Mouse (Mus musculus) CH12.LX (cell line): ENCODE data around the gene Esyt3. TPM values are rescaled to one million over a fixed set of nuclear protein-coding genes. Genes with fewer than 3 reads are reported as not detected.
A peak's percentile ranks its signal among the peaks of the same experiment; 100 is the strongest.

Experiments used
- DNase-seq: peaks from one replicate; pipeline ENCODE4 v3.0.0-alpha.2; 2013; ENCODE audit errors: extremely low read depth
- H3K27ac ChIP-seq: 2 replicates; pipeline ENCODE4 v1.5.1; 2012; ENCODE audit warnings: low read depth, mild to moderate bottlenecking, control low read depth, moderate library complexity; ENCODE audit not compliant: insufficient read depth
- H3K27me3 ChIP-seq: replicated peaks from 2 replicates; pipeline ENCODE3; 2012; ENCODE audit warnings: inconsistent platforms
- H3K36me3 ChIP-seq, 2 experiments: replicated peaks in 1 of 2; 2 replicates each; pipeline versions ENCODE3 to v1.6.1; 2012; ENCODE audit warnings: inconsistent platforms in 1 of 2, low read length in 1 of 2, mild to moderate bottlenecking in 1 of 2, mixed read lengths in 1 of 2, moderate library complexity in 1 of 2; ENCODE audit not compliant: control insufficient read depth in 1 of 2, insufficient read depth in 1 of 2
- H3K4me1 ChIP-seq, 2 experiments: 2 replicates each; pipeline ENCODE4 v1.6.1; 2012; ENCODE audit warnings: inconsistent platforms in 1 of 2, moderate library complexity in 1 of 2; ENCODE audit not compliant: insufficient read depth in 2 of 2, control insufficient read depth in 1 of 2
- H3K4me2 ChIP-seq: 2 replicates; pipeline ENCODE4 v1.6.1; 2012; ENCODE audit warnings: low read depth, mild to moderate bottlenecking, control low read depth; ENCODE audit not compliant: poor library complexity, insufficient read depth, severe bottlenecking
- H3K4me3 ChIP-seq, 3 experiments: fragments of 150-350 bp in 1 of 3; sonication (generic) in 1 of 3; replicated peaks in 1 of 3; 2 replicates each; pipeline versions ENCODE3 to v1.5.1; 2011 to 2012; ENCODE audit warnings: low read depth in 2 of 3, low read length in 2 of 3, mild to moderate bottlenecking in 2 of 3, moderate library complexity in 2 of 3, control low read depth in 1 of 3, improper control_type of control experiment in 1 of 3, inconsistent platforms in 1 of 3, mixed read lengths in 1 of 3; ENCODE audit not compliant: poor library complexity in 1 of 3
- H3K79me2 ChIP-seq: replicated peaks from 2 replicates; pipeline ENCODE4 v1.6.1; 2012; ENCODE audit warnings: mild to moderate bottlenecking, moderate library complexity; ENCODE audit not compliant: control insufficient read depth, poor library complexity, insufficient read depth, severe bottlenecking; ENCODE audit errors: extremely low read depth
- H3K9ac ChIP-seq: 2 replicates; pipeline ENCODE4 v1.6.1; 2012; ENCODE audit warnings: low read depth, mild to moderate bottlenecking, control low read depth, moderate library complexity; ENCODE audit not compliant: insufficient read depth
- H3K9me3 ChIP-seq: replicated peaks from 2 replicates; pipeline ENCODE3; 2012; ENCODE audit warnings: low read length, inconsistent platforms, mixed read lengths
- BHLHE40 ChIP-seq: IDR thresholded peaks from 2 replicates; pipeline ENCODE4 v1.6.1; 2011; ENCODE audit warnings: mild to moderate bottlenecking, low read depth, low read length, improper control_type of control experiment
- CHD1 ChIP-seq: IDR thresholded peaks from 2 replicates; pipeline ENCODE4 v1.6.1; 2012; ENCODE audit warnings: low read depth, low read length, improper control_type of control experiment, inconsistent platforms
- CHD2 ChIP-seq: IDR thresholded peaks from 2 replicates; pipeline ENCODE4 v1.6.1; 2011; ENCODE audit warnings: low read length, improper control_type of control experiment
- CTCF ChIP-seq, 2 experiments: IDR thresholded peaks in 1 of 2; conservative IDR thresholded peaks in 1 of 2; 2 replicates each; pipeline ENCODE4 v1.5.1; 2011 to 2012; ENCODE audit warnings: low read depth in 2 of 2, low read length in 2 of 2, improper control_type of control experiment in 1 of 2, inconsistent platforms in 1 of 2, mild to moderate bottlenecking in 1 of 2, moderate library complexity in 1 of 2
- E2F4 ChIP-seq: IDR thresholded peaks from 2 replicates; pipeline ENCODE4 v1.6.1; 2011; ENCODE audit warnings: low read depth, low read length, improper control_type of control experiment; ENCODE audit not compliant: insufficient replicate concordance
- ELF1 ChIP-seq: IDR thresholded peaks from 2 replicates; pipeline ENCODE4 v1.6.1; 2014; ENCODE audit warnings: low read depth, mild to moderate bottlenecking, inconsistent platforms, low read length, improper control_type of control experiment
- EP300 ChIP-seq: IDR thresholded peaks from 2 replicates; pipeline ENCODE4 v1.6.1; 2011; ENCODE audit warnings: low read length, improper control_type of control experiment
- ETS1 ChIP-seq: conservative IDR thresholded peaks from 2 replicates; pipeline ENCODE4 v1.6.1; 2012; ENCODE audit warnings: low read depth, mild to moderate bottlenecking, inconsistent platforms, low read length, improper control_type of control experiment, moderate library complexity
- GABPA ChIP-seq: IDR thresholded peaks from 2 replicates; pipeline ENCODE4 v1.6.1; 2012; ENCODE audit warnings: low read depth, low read length, improper control_type of control experiment, inconsistent platforms; ENCODE audit not compliant: insufficient replicate concordance
- HCFC1 ChIP-seq: IDR thresholded peaks from 2 replicates; pipeline ENCODE4 v1.6.1; 2012; ENCODE audit warnings: low read depth, mild to moderate bottlenecking, inconsistent platforms, low read length, improper control_type of control experiment
- IRF4 ChIP-seq: IDR thresholded peaks from 2 replicates; pipeline ENCODE4 v1.6.1; 2014; ENCODE audit warnings: low read depth, mild to moderate bottlenecking, inconsistent platforms, low read length, improper control_type of control experiment
- JUN ChIP-seq: IDR thresholded peaks from 2 replicates; pipeline ENCODE4 v1.6.1; 2011; ENCODE audit warnings: low read depth, mild to moderate bottlenecking, low read length, improper control_type of control experiment, moderate library complexity; ENCODE audit not compliant: insufficient read depth
- JUND ChIP-seq: conservative IDR thresholded peaks from 2 replicates; pipeline ENCODE4 v1.6.1; 2011; ENCODE audit warnings: low read depth, low read length, improper control_type of control experiment
- KAT2A ChIP-seq: IDR thresholded peaks from 2 replicates; pipeline ENCODE4 v1.6.1; 2012; ENCODE audit warnings: low read length, improper control_type of control experiment, inconsistent platforms; ENCODE audit not compliant: insufficient replicate concordance
- MAFK ChIP-seq: IDR thresholded peaks from 2 replicates; pipeline ENCODE4 v1.6.1; 2011; ENCODE audit warnings: low read length, improper control_type of control experiment; ENCODE audit not compliant: insufficient replicate concordance
- MAX ChIP-seq: IDR thresholded peaks from 2 replicates; pipeline ENCODE4 v1.6.1; 2011; ENCODE audit warnings: low read length, improper control_type of control experiment
- MAZ ChIP-seq: IDR thresholded peaks from 2 replicates; pipeline ENCODE4 v1.6.1; 2012; ENCODE audit warnings: low read depth, mild to moderate bottlenecking, inconsistent platforms, low read length, improper control_type of control experiment, moderate library complexity
- MEF2A ChIP-seq: IDR thresholded peaks from 2 replicates; pipeline ENCODE4 v1.6.1; 2014; ENCODE audit warnings: low read depth, mild to moderate bottlenecking, inconsistent platforms, low read length, improper control_type of control experiment, borderline replicate concordance
- MXI1 ChIP-seq: IDR thresholded peaks from 2 replicates; pipeline ENCODE4 v1.6.1; 2011; ENCODE audit warnings: mild to moderate bottlenecking, low read depth, low read length, improper control_type of control experiment
- MYC ChIP-seq: IDR thresholded peaks from 2 replicates; pipeline ENCODE4 v1.6.1; 2011; ENCODE audit warnings: low read depth, mild to moderate bottlenecking, improper control_type of control experiment, low read length
- NELFE ChIP-seq: IDR thresholded peaks from 2 replicates; pipeline ENCODE4 v1.6.1; 2011; ENCODE audit warnings: low read depth, low read length, improper control_type of control experiment
- NRF1 ChIP-seq: IDR thresholded peaks from 2 replicates; pipeline ENCODE4 v1.6.1; 2014; ENCODE audit warnings: low read depth, mild to moderate bottlenecking, inconsistent platforms, low read length, improper control_type of control experiment, moderate library complexity
- PAX5 ChIP-seq: IDR thresholded peaks from 2 replicates; pipeline ENCODE4 v1.6.1; 2012; ENCODE audit warnings: low read length, inconsistent platforms, mixed read lengths
- POLR2A ChIP-seq: IDR thresholded peaks from 2 replicates; pipeline ENCODE4 v1.6.1; 2011; ENCODE audit warnings: low read depth, mild to moderate bottlenecking, improper control_type of control experiment, low read length
- POLR2AphosphoS2 ChIP-seq: IDR thresholded peaks from 2 replicates; pipeline ENCODE4 v1.6.1; 2011; ENCODE audit warnings: low read depth, low read length, improper control_type of control experiment
- RAD21 ChIP-seq: IDR thresholded peaks from 2 replicates; pipeline ENCODE4 v1.6.1; 2011; ENCODE audit warnings: low read depth, mild to moderate bottlenecking, low read length, improper control_type of control experiment, moderate library complexity
- RCOR1 ChIP-seq: conservative IDR thresholded peaks from 2 replicates; pipeline ENCODE4 v1.6.1; 2012; ENCODE audit warnings: low read depth, mild to moderate bottlenecking, inconsistent platforms, low read length, improper control_type of control experiment
- SIN3A ChIP-seq: IDR thresholded peaks from 2 replicates; pipeline ENCODE4 v1.6.1; 2012; ENCODE audit warnings: low read length, improper control_type of control experiment, inconsistent platforms
- SMC3 ChIP-seq: IDR thresholded peaks from 2 replicates; pipeline ENCODE4 v1.6.1; 2011; ENCODE audit warnings: low read depth, low read length, improper control_type of control experiment
- TBP ChIP-seq: conservative IDR thresholded peaks from 2 replicates; pipeline ENCODE4 v1.6.1; 2011; ENCODE audit warnings: low read depth, low read length, improper control_type of control experiment
- TCF12 ChIP-seq: IDR thresholded peaks from 2 replicates; pipeline ENCODE4 v1.6.1; 2014; ENCODE audit warnings: low read depth, mild to moderate bottlenecking, inconsistent platforms, low read length, improper control_type of control experiment
- UBTF ChIP-seq: IDR thresholded peaks from 2 replicates; pipeline ENCODE4 v1.6.1; 2012; ENCODE audit warnings: low read depth, mild to moderate bottlenecking, inconsistent platforms, low read length, improper control_type of control experiment, moderate library complexity
- USF1 ChIP-seq: IDR thresholded peaks from 2 replicates; pipeline ENCODE4 v1.6.1; 2014; ENCODE audit warnings: low read depth, mild to moderate bottlenecking, inconsistent platforms, low read length, improper control_type of control experiment
- USF2 ChIP-seq: conservative IDR thresholded peaks from 2 replicates; pipeline ENCODE4 v1.6.1; 2011; ENCODE audit warnings: low read depth, low read length, improper control_type of control experiment
- ZC3H11A ChIP-seq: IDR thresholded peaks from 2 replicates; pipeline ENCODE4 v1.6.1; 2012; ENCODE audit warnings: low read depth, mild to moderate bottlenecking, inconsistent platforms, low read length, improper control_type of control experiment
- ZKSCAN1 ChIP-seq: IDR thresholded peaks from 2 replicates; pipeline ENCODE4 v1.6.1; 2012; ENCODE audit warnings: low read depth, inconsistent platforms, low read length, improper control_type of control experiment, borderline replicate concordance
- ZMIZ1 ChIP-seq: IDR thresholded peaks from 2 replicates; pipeline ENCODE4 v1.6.1; 2012; ENCODE audit warnings: low read depth, mild to moderate bottlenecking, inconsistent platforms, low read length, improper control_type of control experiment
- ZNF384 ChIP-seq: IDR thresholded peaks from 2 replicates; pipeline ENCODE4 v1.6.1; 2012; ENCODE audit warnings: low read depth, low read length, improper control_type of control experiment, inconsistent platforms
- dilution Hi-C: fragments of 300-500 bp; cut with MboI; formaldehyde crosslinking; loops from 2 replicates; pipeline ENCODE4 v1.14.3; 2020; ENCODE audit warnings: low sequenced_read_pairs; ENCODE audit not compliant: extremely low pct_unique_long_range_greater_than_20kb, extremely low pct_ligation_motif_present
- in situ Hi-C: fragments of 300-500 bp; cut with MboI; formaldehyde crosslinking; loops from 3 replicates; pipeline ENCODE4 v1.14.3; 2019; ENCODE audit warnings: low sequenced_read_pairs, low pct_ligation_motif_present, low pct_unique_long_range_greater_than_20kb, mixed read lengths
- polyA plus RNA-seq: library from polyadenylated mRNA; unstranded; fragments of >175 nt; gene quantifications from 2 replicates; pipeline ENCODE4 v1.2.1, GENCODE M21; 2012; ENCODE audit warnings: low read depth; ENCODE audit not compliant: insufficient read length
- total RNA-seq, 2 experiments: library from RNA; depleted of rRNA; stranded (reverse); fragments of 300-350 nt in 1 of 2; fragments of >200 nt in 1 of 2; gene quantifications; 2 replicates each; pipeline ENCODE4 v1.2.3; 2012 to 2014

Esyt3 gene
- total and polyA plus RNA-seq, 3 experiments, result not detected

- TF ChIP-seq BHLHE40, result no peak
- no peak for TF ChIP-seq CTCF (conservative IDR thresholded peaks at IDR 0.05 in 1 of 2, IDR thresholded peaks at IDR 0.05 in 1 of 2; ENCODE audit: low read depth in 2 of 2, low read length in 2 of 2)
- TF ChIP-seq UBTF, result peak; percentile 99
- no peak for TF ChIP-seq ZNF384
- peak; percentile 48; the same call in 1 of the 2 replicates for TF ChIP-seq JUN
- no peak for TF ChIP-seq RCOR1
- no peak for TF ChIP-seq E2F4
- TF ChIP-seq ZC3H11A, result no peak
- no peak for TF ChIP-seq GABPA
- no peak for TF ChIP-seq USF2
- no peak for TF ChIP-seq CHD1
- no peak for TF ChIP-seq MAFK
- TF ChIP-seq ELF1, result no peak
- no peak for TF ChIP-seq SMC3
- TF ChIP-seq ZKSCAN1, result no peak
- no peak for TF ChIP-seq MXI1
- TF ChIP-seq CHD2, result no peak
- TF ChIP-seq MAZ, result no peak
- TF ChIP-seq ZMIZ1, result no peak
- TF ChIP-seq PAX5, result no peak
- no peak for TF ChIP-seq USF1
- no peak for TF ChIP-seq NRF1
- no peak for TF ChIP-seq RAD21
- TF ChIP-seq IRF4, result peak; percentile 55
- TF ChIP-seq MYC, result no peak
- TF ChIP-seq TCF12, result no peak
- TF ChIP-seq KAT2A, result no peak
- TF ChIP-seq MEF2A, result no peak; the same call in 1 of the 2 replicates
- peak; percentile 22; the same call in 1 of the 2 replicates for TF ChIP-seq ETS1
- no peak for TF ChIP-seq SIN3A
- no peak for TF ChIP-seq HCFC1
- TF ChIP-seq TBP, result peak; percentile 95
- TF ChIP-seq POLR2AphosphoS2, result no peak
- TF ChIP-seq MAX, result no peak
- no peak for TF ChIP-seq NELFE
- TF ChIP-seq EP300, result peak; percentile 84
- TF ChIP-seq JUND, result peak; percentile 29
- no peak for TF ChIP-seq POLR2A
- H3K4me2 ChIP-seq, result peak overlapping the region; percentile 77
- DNase-seq, result peak; percentile 70
- H3K4me1 ChIP-seq, result peaks cover 4 to 10% of the 10 kb centered on the region in 2 experiments
- H3K9me3 ChIP-seq, result no peaks in the 10 kb centered on the region
- no peak overlapping the region for H3K4me3 ChIP-seq
- H3K36me3 ChIP-seq, result no peaks in the 10 kb centered on the region
- no peaks in the 10 kb centered on the region for H3K79me2 ChIP-seq
- in situ Hi-C loops (no loop called here), dilution Hi-C loops (no loop called here)
- no peak overlapping the region for H3K27ac ChIP-seq
- no peaks in the 10 kb centered on the region for H3K27me3 ChIP-seq
- H3K9ac ChIP-seq, result no peak overlapping the region
These were observed 655 bp upstream of the Esyt3 start for GRCm38 (mm10) chr9:99359012-99359411.
